Mouse (Mus musculus) lung, adult 18-20 months (tissue): ENCODE results near the gene Fam83g.

Experiments
- DNase-seq, 2 experiments: peaks; one replicate each; pipeline ENCODE4 v3.0.0; 2022; ENCODE audit warnings: mixed read lengths in 2 of 2

Fam83g gene

DNA sequence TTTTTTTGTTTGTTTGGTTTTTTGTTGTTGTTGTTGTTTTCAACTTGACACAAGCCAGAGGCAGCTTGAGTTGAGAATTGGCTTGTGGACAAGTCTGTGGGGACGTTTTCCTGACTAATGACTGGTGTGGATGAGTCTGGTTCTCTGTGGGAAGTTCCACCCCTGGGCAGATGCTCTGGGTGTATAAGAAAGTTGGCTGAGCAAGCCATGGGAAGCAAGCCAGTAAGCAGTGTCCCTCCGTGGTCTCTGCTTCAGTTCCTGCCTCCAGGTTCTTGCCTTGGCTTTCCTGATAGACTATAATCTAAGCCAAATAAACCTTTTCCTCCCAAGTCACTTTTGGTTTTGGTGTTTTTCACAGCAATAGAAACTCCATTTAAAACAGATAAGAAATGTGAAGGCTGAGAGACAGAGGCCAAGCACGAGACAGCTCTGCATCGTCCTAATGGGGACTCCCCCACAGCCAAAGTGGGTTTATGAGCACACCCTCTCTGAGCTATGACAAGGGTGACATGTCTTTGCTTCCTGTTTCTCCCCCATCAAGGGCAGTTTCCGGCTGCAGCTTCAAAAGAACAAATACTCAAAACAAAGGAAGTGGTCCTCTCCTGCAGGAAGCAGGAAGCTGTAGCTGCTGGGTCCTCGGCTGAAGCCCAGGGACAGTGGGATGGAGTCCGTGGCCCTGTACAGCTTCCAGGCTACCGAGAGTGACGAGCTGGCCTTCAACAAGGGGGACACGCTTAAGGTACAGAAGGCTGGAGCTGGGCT lies 31.0 kb upstream of the Fam83g start, which contains the start of gene Grap:
TSS of gene Grap (plus strand) at position 580 of the 762 bp plus-strand sequence.
- peak; percentile 70 to 78 for DNase-seq

DNA sequence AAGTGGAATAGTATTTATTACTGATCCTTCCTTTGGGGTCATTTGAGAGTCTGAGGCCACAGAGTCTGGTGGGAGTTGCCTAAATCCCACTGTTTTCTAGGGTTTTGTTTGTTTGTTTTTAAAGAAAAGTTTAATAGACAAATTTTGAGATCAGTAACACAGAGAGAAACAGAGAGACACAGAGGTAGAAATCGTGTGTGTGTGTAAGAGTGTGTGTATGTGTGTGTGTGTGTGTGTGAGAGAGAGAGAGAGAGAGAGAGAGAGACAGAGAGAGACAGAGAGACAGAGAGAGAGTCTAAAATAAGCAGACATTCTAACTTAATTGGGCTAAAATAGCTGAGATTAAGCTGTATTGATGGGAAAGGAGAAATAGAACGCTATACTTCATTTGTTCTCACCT lies 30.3 kb upstream of the Fam83g start:
- no peak for DNase-seq

DNA sequence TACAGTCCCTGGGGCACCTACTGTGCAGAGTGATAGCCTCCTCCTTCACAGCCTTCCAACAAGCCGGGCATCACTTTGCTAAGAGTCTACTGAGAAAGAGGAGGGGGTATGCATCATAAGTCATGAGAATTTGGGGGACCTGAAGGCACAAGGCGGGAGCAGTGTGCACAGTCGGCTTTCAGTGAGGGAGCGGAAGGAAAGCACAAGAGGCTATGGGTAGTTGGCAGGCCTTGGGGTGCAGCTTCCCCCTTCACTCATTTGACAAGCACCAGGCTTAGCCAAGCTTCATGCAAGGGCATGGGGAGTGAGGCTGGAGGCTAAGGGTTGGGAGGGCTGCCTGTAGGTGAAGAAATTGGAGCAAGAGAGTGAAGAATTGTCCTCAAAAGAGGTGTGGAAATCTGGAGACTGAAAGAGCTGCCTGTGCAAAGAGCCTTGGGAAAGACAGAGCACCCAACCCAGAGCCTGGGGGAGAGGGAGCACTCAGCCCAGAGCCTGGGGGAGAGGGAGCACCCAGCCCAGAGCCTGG lies 29.0 kb upstream of the Fam83g start:
- no peak for DNase-seq

DNA sequence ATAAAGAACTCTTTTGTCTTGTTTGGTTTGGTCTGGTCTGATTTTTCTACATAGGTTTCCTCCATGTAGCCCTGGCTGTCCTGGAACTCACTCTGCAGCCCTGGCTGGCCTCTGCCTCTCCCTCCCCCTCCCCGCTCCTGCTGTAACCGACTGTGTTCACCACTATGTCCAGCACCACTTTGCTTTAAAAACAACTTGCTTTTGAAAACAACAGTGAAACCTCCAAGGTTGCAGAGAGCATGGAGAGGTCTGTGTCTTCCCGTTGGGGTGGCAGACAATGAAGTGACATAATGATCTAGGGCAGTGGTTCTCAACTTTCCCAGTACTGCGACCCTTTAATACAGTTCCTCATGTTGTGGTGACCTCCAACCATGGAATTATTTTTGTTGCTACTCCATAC lies 28.2 kb upstream of the Fam83g start:
- no peak for DNase-seq

DNA sequence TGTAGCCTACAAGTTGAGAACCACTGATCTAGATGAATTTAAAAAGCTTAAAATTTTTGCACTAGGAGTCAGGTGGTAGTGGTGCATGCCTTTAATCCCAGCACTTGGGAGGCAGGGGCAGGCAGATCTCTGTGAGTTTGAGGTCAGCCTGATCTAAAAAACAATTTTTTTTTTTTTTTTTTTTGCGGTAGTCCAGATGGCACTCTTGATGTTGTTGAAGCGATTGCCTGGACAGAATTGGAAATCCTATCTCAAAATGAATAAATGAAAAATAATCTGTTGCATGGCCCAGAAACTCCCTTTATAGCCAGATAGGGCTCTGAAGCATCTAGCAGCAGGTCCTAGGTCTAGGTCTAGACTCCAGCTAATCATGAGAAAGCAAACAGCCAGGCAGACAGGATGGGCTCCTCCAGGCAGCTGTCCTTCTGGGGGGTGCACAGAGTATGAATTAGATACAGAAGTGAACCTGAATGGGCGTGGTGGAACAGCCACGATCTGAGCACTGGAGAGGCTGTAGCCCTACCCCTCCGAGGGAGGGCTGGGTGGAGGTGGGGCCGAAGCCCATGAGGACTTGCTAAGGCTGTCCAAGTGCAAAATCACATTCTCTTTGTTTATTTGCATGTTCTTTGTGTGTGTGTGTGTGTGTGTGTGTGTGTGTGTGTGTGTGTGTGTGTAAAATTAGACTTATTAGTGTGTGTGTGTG lies 27.6 kb upstream of the Fam83g start:
- DNase-seq = no peak

DNA sequence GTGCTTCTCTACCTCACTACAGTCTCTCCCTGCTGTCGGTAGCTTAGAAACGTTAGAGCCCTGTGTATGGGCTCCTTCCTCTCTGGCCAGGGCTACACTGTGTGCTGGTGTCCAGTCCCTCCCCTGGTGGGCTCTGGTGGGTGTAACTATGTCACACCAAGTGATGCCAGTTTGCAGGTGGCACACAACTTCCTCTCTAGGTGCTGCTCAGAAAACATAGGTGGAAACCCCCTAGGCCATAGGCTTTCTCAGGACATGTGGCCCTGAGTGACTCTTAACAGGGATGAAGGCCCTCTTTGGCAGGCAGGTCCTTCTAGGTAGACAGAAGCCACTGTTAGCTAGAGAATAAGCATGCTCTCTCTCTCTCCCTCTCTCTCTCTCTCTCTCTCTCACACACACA lies 26.5 kb upstream of the Fam83g start:
- no peak for DNase-seq

DNA sequence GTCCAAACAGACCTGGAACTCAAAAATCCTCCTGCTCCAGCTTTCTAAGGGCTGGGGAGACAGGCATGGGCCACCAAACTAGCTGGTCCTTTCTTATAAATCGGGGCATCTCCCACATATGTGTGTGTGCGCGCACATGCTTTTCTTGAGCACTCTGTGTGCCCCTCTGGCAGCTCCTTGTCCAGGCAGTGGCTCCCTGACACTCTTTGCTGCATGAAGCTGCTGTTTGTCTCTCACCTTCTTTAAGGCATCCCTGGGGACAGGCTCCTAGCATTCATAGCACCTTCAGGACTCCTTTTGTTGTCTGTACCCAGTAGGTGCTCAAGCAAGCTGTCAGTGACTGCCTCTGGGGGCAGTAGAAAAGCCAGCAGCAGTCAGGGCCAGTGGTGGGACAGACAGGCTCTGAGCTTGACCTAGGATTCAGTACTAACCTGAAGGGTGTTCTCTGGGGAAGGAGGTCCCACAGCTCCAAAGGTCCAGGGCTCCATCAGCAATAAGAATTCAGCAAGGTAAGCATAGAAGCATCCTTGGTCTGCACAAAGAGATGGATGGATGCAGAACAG lies 25.4 kb upstream of the Fam83g start:
- no peak for DNase-seq

DNA sequence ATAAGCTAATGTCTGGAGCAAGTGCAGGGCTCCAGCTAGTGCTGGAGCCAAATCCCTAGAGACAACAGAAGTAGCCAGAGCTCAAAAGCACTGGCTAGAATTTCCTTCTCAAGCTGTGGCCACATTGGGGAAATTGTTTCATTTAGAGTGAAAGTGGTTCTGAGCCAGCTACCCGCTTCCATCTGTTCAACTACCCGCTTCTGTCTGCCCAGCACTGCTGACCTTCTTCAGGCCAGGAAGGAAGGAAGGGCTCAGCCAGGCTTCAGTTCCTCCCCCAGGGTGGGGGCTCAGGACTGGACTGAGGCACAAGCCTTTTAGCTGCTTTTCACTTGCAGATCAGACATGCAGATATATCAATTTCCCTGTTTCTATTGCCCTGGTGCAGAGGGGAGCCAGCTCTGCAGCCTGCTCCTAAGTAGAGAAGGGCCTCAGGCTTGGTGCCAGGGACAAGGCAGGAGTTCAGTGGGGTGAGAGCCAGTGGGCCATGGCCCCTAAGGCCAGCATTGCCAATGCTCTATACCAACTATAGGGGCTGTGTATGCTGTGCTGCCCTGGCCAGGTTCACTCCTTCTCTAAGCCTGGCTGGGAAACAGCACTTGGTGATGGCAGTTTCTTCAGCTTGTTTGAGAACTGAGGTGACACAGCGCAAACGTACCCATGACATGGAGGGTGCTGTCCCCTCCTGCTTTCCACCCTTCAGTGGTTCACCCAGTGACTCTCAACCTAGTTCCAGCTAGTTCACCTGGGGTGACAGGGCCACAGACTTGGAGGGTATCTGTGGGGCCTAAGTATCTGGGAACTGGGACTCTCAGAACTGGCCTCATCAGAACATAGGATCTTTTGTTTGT lies 24.7 kb upstream of the Fam83g start:
- no peak for DNase-seq

DNA sequence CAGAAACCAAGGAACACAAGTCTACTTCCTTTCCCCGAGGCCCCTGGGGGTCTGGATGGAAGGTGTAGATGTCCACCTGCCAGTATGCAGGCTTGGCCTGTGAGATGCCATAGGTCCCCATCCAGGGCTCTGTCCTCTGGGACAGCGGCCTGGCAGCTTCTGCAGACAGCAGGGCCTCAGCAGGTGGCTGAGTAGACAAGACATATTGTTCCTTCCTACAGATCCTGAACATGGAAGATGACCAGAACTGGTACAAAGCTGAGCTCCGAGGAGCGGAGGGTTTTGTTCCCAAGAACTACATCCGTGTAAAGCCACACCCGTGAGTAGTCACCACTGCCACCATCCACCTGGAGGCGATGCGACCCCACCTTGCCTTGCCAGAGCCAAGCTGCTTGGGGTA lies 23.9 kb upstream of the Fam83g start:
- DNase-seq = no peak

DNA sequence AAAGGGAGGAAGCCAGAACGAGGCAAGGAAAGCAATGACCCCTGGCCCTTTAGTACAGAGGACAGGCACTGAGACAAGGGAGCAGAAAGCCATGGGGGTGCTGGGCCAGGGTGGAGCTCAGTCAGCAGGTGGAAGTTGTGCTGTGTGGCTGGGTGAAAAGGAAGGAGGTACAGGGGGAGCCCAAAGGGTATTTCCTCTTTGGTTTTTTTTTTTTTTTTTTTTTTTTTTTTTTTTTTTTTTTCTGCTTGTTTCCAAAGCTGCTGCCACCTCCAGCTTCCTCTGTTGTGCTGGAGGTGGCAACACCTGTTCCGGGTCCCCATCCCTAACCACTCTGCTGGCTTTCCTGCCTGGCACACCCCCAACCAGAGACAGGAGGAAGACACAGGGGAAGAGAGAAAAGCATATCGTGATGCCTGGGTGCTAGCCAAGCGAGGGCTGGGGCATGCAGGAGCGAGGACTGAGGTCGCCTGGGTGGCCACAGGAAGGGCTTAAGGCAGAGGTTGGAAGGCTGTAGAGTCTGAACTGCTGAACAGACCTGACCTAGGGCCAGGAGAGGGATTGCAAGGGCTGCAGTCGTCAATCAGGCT lies 23.0 kb upstream of the Fam83g start:
- no peak for DNase-seq

DNA sequence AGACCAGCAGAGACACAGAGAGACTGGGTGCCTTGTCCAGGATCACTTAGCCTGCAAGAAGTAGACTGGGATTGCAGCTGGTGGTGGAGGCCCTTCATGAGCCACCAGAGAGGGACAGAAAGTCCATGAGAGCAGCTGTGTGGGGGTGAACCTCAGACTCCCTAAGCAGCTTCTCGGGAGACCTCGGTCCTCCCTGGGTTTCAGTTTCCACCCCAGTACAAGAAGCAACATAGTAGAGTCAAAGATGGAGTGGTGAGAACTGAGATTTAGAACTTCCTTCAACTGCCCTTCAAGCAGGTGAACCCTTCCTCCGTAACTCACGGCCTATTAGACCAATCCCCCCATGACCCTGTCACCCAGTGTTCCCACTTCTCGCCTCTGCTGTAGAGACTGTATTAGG lies 21.7 kb upstream of the Fam83g start:
- DNase-seq = no peak

DNA sequence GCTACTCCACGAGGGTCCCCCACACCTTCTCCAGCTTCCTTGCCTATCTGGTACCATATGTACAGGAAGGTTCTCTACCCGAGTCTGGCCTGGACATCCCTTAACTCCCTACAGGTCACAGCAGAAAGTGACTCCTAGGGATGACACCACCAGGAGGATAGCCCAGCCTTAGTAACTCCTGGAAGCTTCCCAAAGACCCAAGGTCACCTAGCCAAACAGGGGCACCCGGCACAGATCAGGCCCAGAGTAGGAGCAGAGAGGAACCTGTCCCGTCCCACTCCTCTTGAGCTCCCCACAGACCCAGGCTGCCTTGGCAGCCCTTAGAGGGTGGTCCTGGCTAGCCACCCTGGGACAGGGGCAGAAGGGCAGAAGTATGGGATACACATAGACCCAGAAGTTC lies 18.5 kb upstream of the Fam83g start:
- no peak for DNase-seq

DNA sequence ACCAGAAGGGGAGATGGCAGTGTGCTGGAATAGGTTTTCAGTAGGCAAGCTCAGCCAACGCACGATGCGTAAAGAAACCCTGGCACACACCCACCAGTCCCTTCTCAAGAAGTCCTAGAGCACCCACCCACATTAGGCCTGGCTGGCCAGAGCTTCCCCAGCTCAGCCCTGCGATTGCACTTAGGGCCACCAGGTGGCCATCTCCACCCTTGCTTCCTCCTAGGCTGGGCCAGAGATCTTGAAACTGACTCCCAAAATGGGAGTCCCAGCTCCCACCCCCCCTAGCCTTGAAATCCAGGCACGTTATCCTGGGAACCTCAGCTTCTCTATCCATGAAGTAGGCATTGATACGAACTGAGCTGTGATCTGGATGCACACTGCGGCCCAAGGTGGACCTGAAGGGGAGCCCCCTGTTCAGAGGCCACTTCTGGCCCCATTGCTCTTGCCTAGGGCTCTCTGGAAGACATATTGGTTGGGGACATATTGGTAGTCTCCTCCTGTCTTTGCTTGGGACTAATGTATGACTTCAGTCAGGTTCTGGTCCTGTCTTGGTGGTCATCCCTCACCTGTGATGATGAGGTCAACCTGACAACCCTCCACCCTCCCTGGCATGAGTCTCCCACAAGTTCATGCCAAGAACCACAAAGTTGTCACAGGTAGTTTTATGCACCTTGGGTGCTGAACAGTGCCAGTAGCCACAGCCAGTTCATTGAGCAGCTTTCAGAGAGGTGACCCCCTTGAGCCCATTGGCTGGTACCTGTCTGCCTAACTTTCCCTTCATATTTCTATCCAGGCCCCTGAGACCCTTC lies 17.7 kb upstream of the Fam83g start:
- peak in 1 of 2 experiments; percentile 53 for DNase-seq

DNA sequence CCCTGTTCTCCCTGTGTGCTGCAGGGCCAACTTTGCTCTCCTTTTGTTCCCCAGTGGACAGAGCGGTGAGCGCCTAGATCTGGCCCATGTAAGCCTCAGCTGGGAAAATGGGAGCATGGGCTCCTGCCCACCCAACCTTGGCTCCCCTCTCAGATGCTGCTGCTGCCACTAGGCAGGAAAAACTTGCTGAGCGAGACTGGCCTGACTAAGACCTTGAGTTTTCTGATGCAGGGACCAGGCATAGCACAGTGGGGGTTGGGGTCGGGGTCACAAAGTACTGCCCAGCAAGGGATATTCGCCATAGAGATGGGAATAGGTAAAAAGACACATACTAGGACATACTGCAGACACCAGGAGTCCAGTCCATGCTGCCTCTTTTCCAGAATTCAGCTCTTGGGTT lies 16.6 kb upstream of the Fam83g start:
- no peak for DNase-seq

DNA sequence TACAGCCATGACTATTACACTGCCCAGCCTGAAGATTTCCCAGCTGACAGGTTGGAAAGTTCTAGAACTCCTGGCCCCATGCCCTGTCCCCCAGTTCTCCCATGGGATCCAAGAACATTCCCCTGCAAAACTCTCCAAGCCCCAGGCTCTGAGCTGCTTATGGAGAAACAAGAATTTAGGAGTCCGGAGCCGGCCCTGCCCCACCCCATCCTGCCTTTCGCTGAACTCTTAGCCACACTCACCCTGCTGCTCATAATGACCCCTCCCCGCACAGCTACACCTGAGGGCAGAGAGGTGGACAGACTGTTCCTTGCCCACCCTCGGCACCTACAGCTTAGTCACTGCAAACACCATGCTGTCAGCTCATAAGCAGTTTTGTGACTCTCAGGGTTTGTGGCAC lies 16.1 kb upstream of the Fam83g start:
- DNase-seq = no peak

DNA sequence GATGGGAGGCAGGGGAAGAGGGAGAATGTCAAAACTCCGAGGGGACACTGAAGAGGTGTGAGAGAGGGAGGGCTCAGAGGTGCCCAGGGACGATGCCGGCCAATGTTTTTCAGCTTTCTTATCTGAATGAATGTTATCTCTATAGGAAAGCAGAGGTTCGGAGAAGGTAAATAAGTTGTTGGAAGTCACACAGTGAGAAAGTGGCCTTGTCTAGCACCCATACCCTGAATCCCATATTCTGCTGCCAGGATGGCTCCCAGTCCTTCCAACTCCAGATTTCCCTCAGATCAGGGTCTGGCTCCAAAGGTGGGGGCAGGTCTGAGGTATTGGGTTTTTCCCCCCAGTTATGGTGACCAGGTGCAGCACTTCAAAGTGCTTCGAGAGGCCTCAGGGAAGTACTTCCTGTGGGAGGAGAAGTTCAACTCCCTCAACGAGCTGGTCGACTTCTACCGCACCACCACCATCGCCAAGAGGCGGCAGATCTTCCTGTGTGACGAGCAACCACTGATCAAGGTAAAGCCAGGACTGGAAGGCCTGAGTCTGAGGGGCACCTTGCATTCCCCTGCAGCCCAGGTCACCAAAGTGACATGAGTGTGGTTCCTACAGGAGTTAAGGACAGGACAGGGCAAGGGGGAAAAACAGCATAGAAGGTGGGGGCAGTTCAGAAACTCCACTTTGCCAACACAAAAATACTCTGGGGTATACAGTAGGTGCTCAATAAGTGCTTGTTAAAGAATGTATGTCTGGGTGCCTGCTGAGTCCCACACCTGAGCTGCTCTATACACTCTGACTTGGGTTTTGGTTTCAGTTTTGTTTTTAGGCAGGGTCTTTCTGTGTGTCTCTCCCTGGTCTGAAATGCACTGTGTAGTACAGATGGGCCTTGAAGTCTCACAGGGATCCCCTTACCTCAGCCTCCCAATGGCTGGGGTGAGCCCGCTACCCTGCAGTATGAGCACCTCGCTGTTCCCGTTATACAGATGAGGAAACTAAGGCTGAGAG lies 14.1 kb upstream of the Fam83g start:
- peak in 1 of 2 experiments; percentile 16 for DNase-seq

DNA sequence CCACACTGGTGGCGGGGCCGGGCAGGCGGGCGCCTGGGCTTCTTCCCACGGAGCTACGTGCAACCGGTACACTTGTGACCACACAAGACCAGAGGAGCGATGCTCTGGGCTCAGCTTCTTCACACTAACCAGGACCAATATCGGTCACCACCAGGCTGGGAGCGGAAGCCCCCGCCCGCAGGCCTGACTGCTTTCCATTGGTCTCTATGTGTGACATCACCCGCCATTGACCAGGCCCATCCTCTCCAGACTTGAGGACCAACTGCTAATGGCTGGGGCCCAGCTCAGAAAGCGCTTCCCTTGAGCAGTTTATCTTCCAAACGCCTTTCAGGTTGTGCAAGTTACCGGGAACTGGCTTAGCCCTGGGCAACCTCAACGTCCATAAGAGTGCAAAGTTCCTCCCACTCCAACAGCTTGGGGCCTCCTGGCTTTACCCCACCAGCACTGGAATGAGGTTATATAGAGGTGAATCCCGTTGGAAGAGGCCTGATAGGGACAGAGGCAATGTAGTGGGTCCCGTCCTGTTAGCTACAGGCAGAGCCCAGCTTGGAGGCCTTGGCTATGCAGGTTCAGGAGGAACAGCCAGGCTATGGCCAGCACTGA lies 12.0 kb upstream of the Fam83g start:
- DNase-seq = no peak

DNA sequence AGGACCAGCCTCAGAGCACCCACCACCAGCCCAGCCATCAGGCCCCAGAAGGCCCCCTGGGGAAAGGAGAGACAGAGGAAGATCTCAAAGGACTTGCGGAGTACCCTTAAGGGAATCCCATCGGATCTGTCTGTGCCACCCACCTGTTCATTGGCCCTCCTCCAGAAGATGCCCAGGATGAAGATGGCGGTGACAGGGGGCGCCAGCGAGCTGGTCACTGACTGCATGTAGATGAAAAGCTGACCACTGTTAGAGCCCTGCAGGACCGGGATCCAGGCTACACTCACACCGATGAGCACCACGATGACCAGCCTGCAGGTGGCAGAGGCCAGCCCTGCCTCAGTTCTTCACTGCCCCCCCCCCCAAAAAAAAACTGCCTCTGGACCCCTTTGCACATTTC lies 10.2 kb upstream of the Fam83g start:
- DNase-seq = peak in 1 of 2 experiments; percentile 34

DNA sequence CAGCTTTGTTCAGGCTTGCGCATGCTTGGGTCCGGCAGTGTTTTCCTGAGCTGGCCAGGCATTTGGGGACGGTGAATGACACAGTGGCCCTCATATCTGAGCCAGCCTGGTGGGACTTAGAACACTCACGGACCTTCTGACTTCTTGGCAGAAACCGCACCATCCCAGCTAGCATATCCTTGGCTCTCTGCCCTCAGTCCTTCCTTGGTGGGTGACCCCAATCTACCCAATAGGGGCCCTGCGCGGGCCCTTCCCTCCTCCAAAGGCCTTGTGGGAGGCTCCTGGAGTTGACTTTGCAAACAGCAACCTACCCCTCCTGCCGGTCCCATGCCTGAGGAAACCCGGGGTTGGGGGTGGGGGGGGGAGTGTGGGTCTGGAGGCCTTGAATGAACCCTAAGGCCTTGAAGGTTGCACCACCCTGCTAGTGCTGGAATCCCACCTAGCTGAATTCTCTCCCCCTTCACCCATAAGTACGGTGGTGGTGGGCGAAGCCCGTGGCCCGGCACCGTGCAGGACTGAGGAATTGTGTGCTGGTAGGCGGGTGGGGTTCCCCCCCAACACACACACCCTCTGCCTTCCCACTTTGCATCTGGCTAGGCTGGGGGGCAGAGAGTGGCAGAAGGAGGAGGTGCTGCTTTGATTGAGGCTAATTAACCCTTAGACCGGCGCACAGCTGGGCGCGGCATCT lies 9.6 kb upstream of the Fam83g start:
- DNase-seq = no peak
